Mouse (Mus musculus): ENCODE measurements around the gene Gm33543. TPM values are rescaled to one million over a fixed set of nuclear protein-coding genes. Genes with fewer than 3 reads are reported as not detected.

Gm33543 gene
- polyA plus RNA-seq, 1 experiment from 2014 or later, result not detected

DNA sequence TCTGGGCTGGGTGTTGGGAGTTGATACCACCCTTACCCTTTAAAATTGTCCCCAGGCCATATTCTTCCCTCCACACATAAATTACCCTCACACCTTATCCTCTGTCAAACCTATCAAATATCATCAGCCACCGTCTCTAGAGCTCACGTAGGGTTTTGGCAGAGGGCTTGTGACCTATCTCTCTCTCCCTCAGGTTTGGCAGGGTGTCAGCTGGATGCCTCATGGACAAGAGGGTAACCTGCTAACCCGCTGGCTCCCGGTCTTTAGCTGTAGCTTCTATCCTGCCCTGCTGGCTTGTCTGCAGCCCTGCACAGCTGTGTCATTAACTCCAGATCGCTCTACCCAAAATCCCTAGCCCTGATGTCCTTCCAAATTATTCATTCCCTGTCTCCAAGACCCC, 14.4 kb downstream of the Gm33543 start:
- Histone ChIP-seq H3K4me2 (replicated peaks) (no peak overlapping the region), H3K27ac (no peak overlapping the region), H3K27me3 (no peaks in the 10 kb centered on the region), H3K9ac (no peak overlapping the region), H3K4me3 (no peak overlapping the region), H3K9me3 (no peaks in the 10 kb centered on the region), H3K36me3 (no peaks in the 10 kb centered on the region), H3K4me1 (no peaks in the 10 kb centered on the region)
- WGBS, result 73% methylated on average over 5 of the region's 5 CpGs
- no peak for ATAC-seq (ENCODE audit: insufficient number of reproducible peaks, insufficient read depth, low FRiP score, low TSS enrichment)

DNA sequence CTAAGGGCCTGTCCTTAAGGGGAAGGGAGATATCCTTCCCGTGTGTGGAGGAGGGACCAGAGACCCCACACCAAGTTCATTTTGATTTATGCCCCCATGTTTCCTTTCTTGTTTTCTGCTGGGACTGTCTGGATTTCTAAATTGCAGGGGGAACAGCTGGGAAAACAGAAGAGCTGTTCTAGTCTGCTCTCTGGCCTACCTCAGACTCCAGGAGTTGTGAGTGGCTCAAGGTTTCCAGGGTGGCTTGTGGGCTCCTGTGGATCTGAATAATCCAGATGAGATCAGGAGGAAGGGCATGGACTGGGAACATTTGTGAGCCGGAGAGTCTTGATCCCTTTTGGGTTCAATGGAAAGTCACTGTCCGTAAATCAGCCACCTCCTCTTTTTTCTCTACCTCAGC, 17.1 kb downstream of the Gm33543 start:
- no peaks in the 10 kb centered on the region for H3K9me3 ChIP-seq
- 29% methylated on average over 3 of the region's 3 CpGs for WGBS
- H3K9ac ChIP-seq, result no peak overlapping the region
- no peak overlapping the region for H3K27ac ChIP-seq
- no peak overlapping the region for H3K4me2 ChIP-seq (replicated peaks)
- no peak for ATAC-seq (ENCODE audit: insufficient number of reproducible peaks, insufficient read depth, low FRiP score, low TSS enrichment)
- no peaks in the 10 kb centered on the region for H3K36me3 ChIP-seq
- no peaks in the 10 kb centered on the region for H3K4me1 ChIP-seq
- H3K4me3 ChIP-seq, result no peak overlapping the region
- H3K27me3 ChIP-seq, result no peaks in the 10 kb centered on the region

DNA sequence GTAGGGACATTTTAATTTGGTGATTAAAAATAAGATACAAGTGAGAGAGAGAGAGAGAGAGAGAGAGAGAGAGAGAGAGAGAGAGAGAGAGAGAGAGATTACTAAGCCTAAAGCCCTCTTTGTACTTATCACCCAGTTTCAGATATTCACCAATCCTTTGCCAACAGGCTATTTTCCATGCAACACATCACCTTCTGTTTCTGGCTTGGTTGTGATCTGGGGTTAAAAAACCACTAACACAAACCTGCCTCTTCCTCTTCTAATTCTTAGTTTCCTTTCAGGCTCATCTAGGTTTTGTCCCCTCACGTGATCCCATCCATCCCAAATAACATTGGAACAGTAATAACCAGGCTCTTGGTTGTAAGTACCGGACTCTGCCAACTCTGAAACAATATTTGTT, 24.2 kb downstream of the Gm33543 start:
- 85% methylated on average over 2 of the region's 2 CpGs for WGBS
- no peaks in the 10 kb centered on the region for H3K36me3 ChIP-seq

DNA sequence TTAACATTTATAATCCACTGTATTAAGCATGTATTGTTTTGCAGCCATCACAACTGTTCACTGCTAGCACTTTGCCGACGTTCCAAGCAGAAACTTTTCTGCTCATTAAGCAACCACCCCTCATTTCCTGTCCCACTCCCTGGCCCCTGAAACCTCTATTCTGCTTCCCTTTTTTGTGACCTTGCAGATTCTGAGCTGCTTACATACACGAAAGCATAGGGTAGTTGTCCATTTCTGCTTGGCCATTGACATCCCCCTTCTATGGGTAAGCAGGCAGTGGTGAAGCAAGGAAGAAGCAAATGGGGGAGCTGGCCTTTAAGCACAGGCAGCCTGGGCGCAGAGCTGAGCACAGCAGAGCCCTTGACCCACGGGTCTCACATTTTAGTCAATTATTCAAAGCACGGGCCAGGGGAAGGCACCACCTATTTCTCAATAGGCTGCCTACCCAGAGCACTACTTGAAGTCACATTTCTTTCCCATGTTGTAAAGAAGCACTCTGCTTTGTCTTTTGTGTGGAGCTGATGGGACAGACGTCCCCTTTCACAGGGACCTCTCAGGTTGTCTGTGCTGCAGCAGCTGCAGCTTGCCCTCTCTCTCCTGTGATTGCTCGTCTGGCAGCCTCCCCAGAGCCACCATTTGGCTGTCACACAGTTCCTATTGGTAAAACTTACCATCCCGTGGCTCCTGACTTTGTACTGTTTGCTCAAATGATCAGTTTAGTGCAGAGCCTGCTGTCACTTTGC, 25.1 kb downstream of the Gm33543 start:
- ATAC-seq (ENCODE audit: insufficient number of reproducible peaks, insufficient read depth, low FRiP score, low TSS enrichment), result no peak
- H3K4me2 ChIP-seq (replicated peaks), result no peak overlapping the region
- H3K9ac ChIP-seq, result no peak overlapping the region
- H3K4me1 ChIP-seq, result no peaks in the 10 kb centered on the region
- H3K27ac ChIP-seq, result no peak overlapping the region
- H3K9me3 ChIP-seq, result no peaks in the 10 kb centered on the region
- no peak overlapping the region for H3K4me3 ChIP-seq
- H3K36me3 ChIP-seq, result no peaks in the 10 kb centered on the region
- H3K27me3 ChIP-seq, result no peaks in the 10 kb centered on the region; the same call in 1 of the 2 replicates
- WGBS, result 37% methylated on average over 9 of the region's 9 CpGs

More for the DNA sequence above, 24.2 kb downstream of the Gm33543 start:
- no peak overlapping the region for H3K9ac ChIP-seq
- no peaks in the 10 kb centered on the region; the same call in 1 of the 2 replicates for H3K27me3 ChIP-seq
- no peak overlapping the region for H3K4me2 ChIP-seq (replicated peaks)
- no peaks in the 10 kb centered on the region for H3K4me1 ChIP-seq
- no peaks in the 10 kb centered on the region for H3K9me3 ChIP-seq
- no peak overlapping the region for H3K4me3 ChIP-seq
- no peak for ATAC-seq (ENCODE audit: insufficient number of reproducible peaks, insufficient read depth, low FRiP score, low TSS enrichment)
- H3K27ac ChIP-seq, result no peak overlapping the region

DNA sequence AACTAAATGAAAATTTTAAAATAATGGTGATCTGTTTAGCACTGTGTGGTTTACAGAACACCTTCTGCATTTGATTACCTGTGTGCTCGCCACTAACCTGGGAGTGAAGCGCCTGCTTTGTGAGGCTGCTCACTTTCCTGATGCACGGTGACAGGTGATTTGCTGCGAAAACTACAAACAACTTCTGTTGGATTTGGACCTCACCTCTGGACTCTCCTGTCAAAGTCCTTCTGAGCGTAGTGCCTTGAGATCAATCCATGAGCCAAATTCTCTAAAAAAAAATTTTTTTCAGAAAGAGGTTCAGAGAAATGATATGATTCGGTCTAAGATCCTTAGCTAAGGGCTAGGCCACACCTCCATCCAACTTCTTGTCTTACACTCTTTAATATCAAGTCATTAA, 28.4 kb downstream of the Gm33543 start:
- Histone ChIP-seq H3K9ac (no peak overlapping the region), H3K9me3 (no peaks in the 10 kb centered on the region), H3K27ac (no peak overlapping the region), H3K4me2 (replicated peaks) (no peak overlapping the region), H3K36me3 (no peaks in the 10 kb centered on the region), H3K27me3 (no peaks in the 10 kb centered on the region; the same call in 1 of the 2 replicates), H3K4me3 (no peak overlapping the region), H3K4me1 (no peaks in the 10 kb centered on the region)
- 82% methylated on average over 6 of the region's 6 CpGs for WGBS
- ATAC-seq (ENCODE audit: insufficient number of reproducible peaks, insufficient read depth, low FRiP score, low TSS enrichment), result no peak

DNA sequence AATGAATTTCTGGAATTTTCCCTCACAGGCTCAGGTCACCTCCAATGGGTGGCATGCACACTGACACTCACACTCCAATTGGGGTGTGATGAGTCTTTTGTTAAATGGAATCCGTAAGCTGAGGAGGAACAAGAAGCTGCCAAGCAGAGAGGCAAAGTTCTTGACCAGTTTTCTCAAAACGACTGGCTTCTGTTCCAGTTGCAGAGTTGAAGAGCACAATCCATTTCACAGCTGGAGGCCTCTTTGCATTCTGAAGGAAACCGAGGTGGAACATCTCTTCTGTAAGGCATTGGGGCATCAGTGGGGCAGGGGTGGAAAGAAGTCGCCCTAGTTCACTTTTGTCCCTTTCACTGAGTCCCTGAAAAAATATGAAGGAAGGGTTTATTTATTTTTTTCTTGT, 30.9 kb downstream of the Gm33543 start:
- no peaks in the 10 kb centered on the region for H3K27me3 ChIP-seq
- no peak overlapping the region for H3K9ac ChIP-seq
- ATAC-seq (ENCODE audit: insufficient number of reproducible peaks, insufficient read depth, low FRiP score, low TSS enrichment), result no peak
- no peaks in the 10 kb centered on the region for H3K9me3 ChIP-seq
- no peaks in the 10 kb centered on the region for H3K36me3 ChIP-seq
- no peak overlapping the region for H3K4me3 ChIP-seq
- no peak overlapping the region for H3K4me2 ChIP-seq (replicated peaks)
- H3K27ac ChIP-seq, result no peak overlapping the region
- no peaks in the 10 kb centered on the region for H3K4me1 ChIP-seq
- WGBS, result 63% methylated on average over 4 of the region's 4 CpGs

DNA sequence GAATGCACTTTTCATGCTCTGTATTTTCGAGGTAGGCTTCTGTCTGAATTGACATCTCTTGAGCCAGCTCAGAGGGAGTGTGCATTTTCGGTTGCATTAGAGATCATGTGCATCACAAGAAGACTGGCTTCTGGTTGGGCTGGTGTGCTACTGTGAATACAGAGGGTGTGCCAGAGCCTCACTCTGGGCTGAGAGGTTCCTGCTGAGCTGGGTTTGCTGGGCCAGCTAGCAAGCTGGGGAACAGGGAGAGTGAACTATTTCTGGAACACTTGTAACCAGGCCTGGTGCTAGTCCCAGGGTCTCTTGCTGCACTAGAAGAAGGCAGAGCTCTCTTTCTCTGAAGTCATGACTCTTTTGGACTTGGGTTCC, 41.3 kb downstream of the Gm33543 start:
- Histone ChIP-seq H3K4me3 (no peak overlapping the region), H3K27ac (no peak overlapping the region), H3K27me3 (no peaks in the 10 kb centered on the region), H3K9ac (no peak overlapping the region), H3K4me1 (no peaks in the 10 kb centered on the region), H3K9me3 (no peaks in the 10 kb centered on the region), H3K36me3 (no peaks in the 10 kb centered on the region), H3K4me2 (replicated peaks) (no peak overlapping the region)
- no peak for ATAC-seq (ENCODE audit: insufficient number of reproducible peaks, insufficient read depth, low FRiP score, low TSS enrichment)
- WGBS, result 44% methylated on average over 2 of the region's 2 CpGs

DNA sequence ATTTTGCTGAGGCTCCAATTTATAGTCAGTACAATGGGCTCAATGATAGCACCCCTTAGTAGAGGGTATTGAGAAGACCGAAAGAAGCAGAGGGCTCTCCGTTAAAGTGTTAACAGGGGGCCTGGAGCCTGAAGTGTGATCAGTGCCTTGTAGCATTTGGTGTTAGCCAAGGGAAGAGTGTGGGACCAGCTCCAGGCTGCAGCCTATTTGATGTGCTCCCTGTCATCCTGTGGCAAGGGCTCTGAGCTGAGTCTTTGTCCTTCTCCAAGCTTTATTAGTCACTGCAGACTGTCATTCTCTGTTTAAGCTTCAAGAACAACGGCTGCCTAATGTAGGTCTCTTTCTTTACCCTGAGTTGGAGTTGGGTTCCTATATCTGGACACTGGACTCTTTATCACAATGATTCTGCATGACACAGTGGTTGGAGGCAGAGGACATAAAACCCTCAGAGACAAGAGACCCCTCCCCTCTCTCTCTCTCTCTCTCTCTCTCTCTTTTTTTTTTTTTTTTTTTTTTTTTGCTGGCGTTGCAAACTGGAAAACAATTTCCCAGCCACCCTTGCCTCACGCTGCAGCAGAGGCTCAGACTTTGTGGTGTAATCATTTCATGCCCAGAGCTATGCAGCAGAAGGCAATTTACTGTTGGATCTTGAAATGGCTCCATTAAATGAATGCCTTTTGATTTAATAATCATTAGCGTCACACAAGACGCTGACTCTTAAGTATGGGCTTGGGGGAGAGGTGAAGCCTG, 41.9 kb downstream of the Gm33543 start:
- Histone ChIP-seq H3K4me2 (replicated peaks) (no peak overlapping the region), H3K36me3 (no peaks in the 10 kb centered on the region), H3K9ac (no peak overlapping the region), H3K9me3 (no peaks in the 10 kb centered on the region), H3K4me3 (no peak overlapping the region), H3K4me1 (no peaks in the 10 kb centered on the region), H3K27me3 (no peaks in the 10 kb centered on the region), H3K27ac (no peak overlapping the region)
- 58% methylated on average over 7 of the region's 7 CpGs for WGBS
- no peak for ATAC-seq (ENCODE audit: insufficient number of reproducible peaks, insufficient read depth, low FRiP score, low TSS enrichment)

DNA sequence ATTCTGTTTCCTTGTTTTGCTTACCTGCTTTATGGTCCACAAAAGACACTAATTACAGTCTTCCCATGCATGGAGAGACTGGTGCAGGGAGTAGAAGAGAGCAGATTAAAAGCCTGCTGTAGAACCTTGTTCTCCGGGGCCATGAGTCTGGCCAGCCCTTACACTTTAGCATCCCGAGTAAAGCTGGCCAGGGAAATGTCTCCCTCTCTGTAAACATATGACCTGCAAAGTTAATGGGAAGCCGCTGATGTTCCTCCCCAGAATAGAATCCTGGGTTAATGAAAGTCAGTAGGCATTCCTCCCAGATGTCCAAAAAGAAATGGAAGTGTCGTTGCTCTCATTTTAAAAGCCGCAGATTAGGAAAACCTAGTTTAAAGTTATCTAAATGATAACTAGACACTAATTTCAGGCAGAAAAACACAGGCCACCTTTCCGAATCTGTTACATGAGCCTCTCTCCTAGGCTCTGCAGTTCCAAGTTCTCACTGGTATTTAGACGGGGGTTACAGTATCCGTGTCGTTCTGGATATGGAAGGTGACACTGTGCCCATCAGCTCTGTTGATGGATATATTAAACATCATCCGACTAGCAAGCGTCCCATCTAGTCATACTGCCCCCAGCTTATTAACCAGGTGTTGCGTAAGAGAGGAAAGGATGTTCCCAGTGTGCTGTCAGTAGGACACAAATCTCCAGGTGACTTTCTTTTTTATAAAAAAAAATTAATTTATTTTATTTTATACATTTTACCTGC, 44.9 kb downstream of the Gm33543 start:
- H3K4me1 ChIP-seq, result no peaks in the 10 kb centered on the region
- WGBS, result 89% methylated on average over 12 of the region's 12 CpGs
- H3K36me3 ChIP-seq, result no peaks in the 10 kb centered on the region
- no peak overlapping the region for H3K4me2 ChIP-seq (replicated peaks)
- H3K4me3 ChIP-seq, result no peak overlapping the region
- H3K27me3 ChIP-seq, result no peaks in the 10 kb centered on the region
- no peak for ATAC-seq (ENCODE audit: insufficient number of reproducible peaks, insufficient read depth, low FRiP score, low TSS enrichment)
- H3K9me3 ChIP-seq, result no peaks in the 10 kb centered on the region
- no peak overlapping the region for H3K9ac ChIP-seq
- H3K27ac ChIP-seq, result no peak overlapping the region

DNA sequence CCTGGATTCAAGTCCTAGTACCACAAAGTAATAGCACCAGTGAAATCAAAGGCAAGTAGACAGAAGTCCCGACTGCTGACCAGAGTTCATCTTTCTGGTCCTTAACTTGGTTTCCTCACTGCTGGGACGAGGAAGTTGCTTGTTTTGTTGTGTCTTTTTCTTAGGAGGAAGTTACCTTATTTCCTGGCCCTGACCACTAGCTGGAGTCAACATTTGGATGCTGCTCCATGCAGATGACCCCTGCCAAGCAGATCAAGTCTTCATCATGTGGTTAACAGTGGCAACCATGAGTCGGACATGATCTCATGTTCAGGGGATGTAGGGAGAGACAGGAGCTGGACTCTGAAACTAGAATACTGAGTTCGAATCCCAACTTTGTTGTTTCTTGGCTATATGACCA, 47.2 kb downstream of the Gm33543 start:
- Histone ChIP-seq H3K27ac (no peak overlapping the region), H3K9ac (no peak overlapping the region), H3K36me3 (no peaks in the 10 kb centered on the region), H3K4me3 (no peak overlapping the region), H3K9me3 (no peaks in the 10 kb centered on the region), H3K4me2 (replicated peaks) (no peak overlapping the region), H3K4me1 (no peaks in the 10 kb centered on the region), H3K27me3 (no peaks in the 10 kb centered on the region)
- WGBS, result 85% methylated on average over 4 of the region's 4 CpGs
- ATAC-seq (ENCODE audit: insufficient number of reproducible peaks, insufficient read depth, low FRiP score, low TSS enrichment), result no peak

DNA sequence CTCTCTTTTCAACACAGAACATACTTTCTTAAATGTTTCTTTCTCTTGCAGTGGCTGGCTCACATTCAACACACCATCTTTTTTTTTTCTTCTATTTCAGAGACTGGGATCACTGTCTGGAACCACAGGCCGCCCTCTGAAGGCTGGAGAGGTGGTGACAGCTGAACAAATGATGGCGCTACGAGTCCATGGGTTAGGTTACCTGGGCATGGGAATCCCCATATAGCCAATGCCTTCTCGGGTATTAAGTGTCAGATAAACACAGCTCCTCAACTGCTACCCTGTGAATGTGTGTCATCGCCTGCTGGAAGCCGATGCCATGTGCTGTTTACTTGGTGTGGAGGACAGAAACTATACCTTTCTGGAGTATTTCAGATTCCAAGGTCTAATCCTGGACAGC, 48.0 kb downstream of the Gm33543 start:
- WGBS, result 65% methylated on average over 6 of the region's 6 CpGs
- Histone ChIP-seq H3K9ac (no peak overlapping the region), H3K36me3 (no peaks in the 10 kb centered on the region), H3K4me2 (replicated peaks) (no peak overlapping the region), H3K27me3 (no peaks in the 10 kb centered on the region), H3K27ac (no peak overlapping the region), H3K9me3 (no peaks in the 10 kb centered on the region), H3K4me3 (no peak overlapping the region), H3K4me1 (no peaks in the 10 kb centered on the region)
- no peak for ATAC-seq (ENCODE audit: insufficient number of reproducible peaks, insufficient read depth, low FRiP score, low TSS enrichment)

DNA sequence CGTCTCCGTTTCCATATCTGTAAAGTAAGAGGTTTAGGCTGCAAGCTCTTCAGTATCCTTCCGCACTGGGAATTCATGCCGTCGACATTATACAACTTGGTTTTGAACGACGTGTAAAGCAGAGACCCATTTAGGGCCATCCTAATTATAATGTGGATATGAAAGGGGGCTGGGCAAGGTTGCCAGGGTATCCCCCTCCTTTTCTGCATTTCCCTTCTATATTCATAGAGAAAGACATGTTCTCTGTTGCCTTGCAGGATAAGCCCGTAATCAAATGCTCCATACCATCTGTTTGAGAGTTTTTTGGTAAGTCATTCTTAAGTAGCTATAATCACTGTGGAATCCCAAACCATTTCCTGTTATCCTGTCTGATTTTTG, 51.3 kb downstream of the Gm33543 start:
- no peak overlapping the region for H3K9ac ChIP-seq
- H3K27me3 ChIP-seq, result no peaks in the 10 kb centered on the region
- no peak overlapping the region for H3K4me2 ChIP-seq (replicated peaks)
- no peak overlapping the region for H3K4me3 ChIP-seq
- WGBS, result 81% methylated on average over 8 of the region's 8 CpGs
- no peaks in the 10 kb centered on the region for H3K36me3 ChIP-seq
- no peaks in the 10 kb centered on the region for H3K4me1 ChIP-seq
- H3K9me3 ChIP-seq, result no peaks in the 10 kb centered on the region
- H3K27ac ChIP-seq, result no peak overlapping the region
- no peak for ATAC-seq (ENCODE audit: insufficient number of reproducible peaks, insufficient read depth, low FRiP score, low TSS enrichment)
